Mouse (Mus musculus): ENCODE data around the gene Chn1. TPM values are rescaled to one million over a fixed set of nuclear protein-coding genes. Genes with fewer than 3 reads are reported as not detected.
A peak's percentile ranks its signal among the peaks of the same experiment; 100 is the strongest.

Chn1 gene
- polyA plus RNA-seq, 1 experiment from 2014 or later, result 17.7 TPM

- 87% methylated on average over 4 of the region's 4 CpGs for WGBS
- no peaks in the 10 kb centered on the region for H3K9me3 ChIP-seq
- no peak for DNase-seq (ENCODE audit: low spot score)
- no peak overlapping the region for H3K4me3 ChIP-seq
- H3K27ac ChIP-seq, result no peak overlapping the region
- H3K4me1 ChIP-seq, result peaks cover 12% of the 10 kb centered on the region
- H3K36me3 ChIP-seq, result no peaks in the 10 kb centered on the region
- no peaks in the 10 kb centered on the region for H3K27me3 ChIP-seq (ENCODE audit: insufficient read depth, poor library complexity, severe bottlenecking)
Observed at GRCm38 (mm10) chr2:73573556-73573955, 201.6 kb downstream of the Chn1 start.

GRCm38 (mm10) chr2:73572539-73573372, 202.4 kb downstream of the Chn1 start:
- WGBS, result 36% methylated on average over 23 of the region's 23 CpGs
- Histone ChIP-seq H3K27me3 (ENCODE audit: insufficient read depth, poor library complexity, severe bottlenecking) (peaks cover 7% of the 10 kb centered on the region; the same call in 1 of the 2 replicates), H3K4me3 (peak overlapping the region; percentile 42), H3K9me3 (no peaks in the 10 kb centered on the region), H3K36me3 (no peaks in the 10 kb centered on the region), H3K4me1 (peaks cover 12% of the 10 kb centered on the region), H3K27ac (no peak overlapping the region)
- peak; percentile 85 for DNase-seq (ENCODE audit: low spot score)

- Histone ChIP-seq H3K9me3 (no peaks in the 10 kb centered on the region), H3K36me3 (no peaks in the 10 kb centered on the region), H3K27ac (no peak overlapping the region), H3K4me3 (no peak overlapping the region), H3K4me1 (peaks cover 12% of the 10 kb centered on the region), H3K27me3 (ENCODE audit: insufficient read depth, poor library complexity, severe bottlenecking) (peaks cover 7% of the 10 kb centered on the region; the same call in 1 of the 2 replicates)
- no peak for DNase-seq (ENCODE audit: low spot score)
- WGBS, result 71% methylated on average over 6 of the region's 6 CpGs
Observed at GRCm38 (mm10) chr2:73571901-73572300, 203.2 kb downstream of the Chn1 start.

GRCm38 (mm10) chr2:73571304-73571703, 203.8 kb downstream of the Chn1 start:
- peaks cover 12% of the 10 kb centered on the region for H3K4me1 ChIP-seq
- no peak overlapping the region for H3K27ac ChIP-seq
- 91% methylated on average over 9 of the region's 9 CpGs for WGBS
- no peaks in the 10 kb centered on the region for H3K36me3 ChIP-seq
- no peak overlapping the region for H3K4me3 ChIP-seq
- peaks cover 7% of the 10 kb centered on the region; the same call in 1 of the 2 replicates for H3K27me3 ChIP-seq (ENCODE audit: insufficient read depth, poor library complexity, severe bottlenecking)
- no peak for DNase-seq (ENCODE audit: low spot score)
- no peaks in the 10 kb centered on the region for H3K9me3 ChIP-seq

GRCm38 (mm10) chr2:73566989-73567605, 208.0 kb downstream of the Chn1 start:
- Histone ChIP-seq H3K4me1 (no peaks in the 10 kb centered on the region), H3K36me3 (no peaks in the 10 kb centered on the region), H3K27me3 (ENCODE audit: insufficient read depth, poor library complexity, severe bottlenecking) (peaks cover 7% of the 10 kb centered on the region; the same call in 1 of the 2 replicates), H3K4me3 (peak overlapping the region; percentile 37; the same call in 1 of the 2 replicates), H3K27ac (no peak overlapping the region), H3K9me3 (no peaks in the 10 kb centered on the region)
- no peak for DNase-seq (ENCODE audit: low spot score)
- 20% methylated on average over 8 of the region's 8 CpGs for WGBS

GRCm38 (mm10) chr2:73566162-73566561, 209.0 kb downstream of the Chn1 start:
- Histone ChIP-seq H3K9me3 (no peaks in the 10 kb centered on the region), H3K36me3 (no peaks in the 10 kb centered on the region), H3K27ac (no peak overlapping the region), H3K4me3 (no peak overlapping the region), H3K27me3 (ENCODE audit: insufficient read depth, poor library complexity, severe bottlenecking) (peaks cover 7% of the 10 kb centered on the region; the same call in 1 of the 2 replicates), H3K4me1 (peaks cover 9% of the 10 kb centered on the region; the same call in 1 of the 2 replicates)
- 27% methylated on average over 7 of the region's 7 CpGs for WGBS
- DNase-seq (ENCODE audit: low spot score), result no peak

GRCm38 (mm10) chr2:73563690-73564089, 211.5 kb downstream of the Chn1 start:
- Histone ChIP-seq H3K36me3 (no peaks in the 10 kb centered on the region), H3K9me3 (no peaks in the 10 kb centered on the region), H3K27ac (no peak overlapping the region), H3K4me3 (no peak overlapping the region), H3K27me3 (ENCODE audit: insufficient read depth, poor library complexity, severe bottlenecking) (peaks cover 7% of the 10 kb centered on the region; the same call in 1 of the 2 replicates), H3K4me1 (peaks cover 14% of the 10 kb centered on the region; the same call in 1 of the 2 replicates)
- WGBS, result 61% methylated on average over 7 of the region's 7 CpGs
- no peak for DNase-seq (ENCODE audit: low spot score)

- Histone ChIP-seq H3K4me3 (no peak overlapping the region), H3K4me1 (peaks cover 14% of the 10 kb centered on the region; the same call in 1 of the 2 replicates), H3K27me3 (ENCODE audit: insufficient read depth, poor library complexity, severe bottlenecking) (no peaks in the 10 kb centered on the region), H3K27ac (no peak overlapping the region), H3K9me3 (no peaks in the 10 kb centered on the region), H3K36me3 (no peaks in the 10 kb centered on the region)
- no peak for DNase-seq (ENCODE audit: low spot score)
- 89% methylated on average over 9 of the region's 9 CpGs for WGBS
Observed at GRCm38 (mm10) chr2:73562656-73563055, 212.5 kb downstream of the Chn1 start.

- peaks cover 14% of the 10 kb centered on the region; the same call in 1 of the 2 replicates for H3K4me1 ChIP-seq
Observed at GRCm38 (mm10) chr2:73561665-73562063, 213.5 kb downstream of the Chn1 start.

GRCm38 (mm10) chr2:73560899-73561664, 214.1 kb downstream of the Chn1 start:
- H3K4me1 ChIP-seq, result peaks cover 14% of the 10 kb centered on the region; the same call in 1 of the 2 replicates

More at GRCm38 (mm10) chr2:73561665-73562063, 213.5 kb downstream of the Chn1 start:
- H3K4me3 ChIP-seq, result peak overlapping the region; percentile 60
- H3K27me3 ChIP-seq (ENCODE audit: insufficient read depth, poor library complexity, severe bottlenecking), result no peaks in the 10 kb centered on the region
- DNase-seq (ENCODE audit: low spot score), result no peak
- H3K36me3 ChIP-seq, result no peaks in the 10 kb centered on the region
- no peaks in the 10 kb centered on the region for H3K9me3 ChIP-seq
- WGBS, result 7% methylated on average over 8 of the region's 8 CpGs
- peak overlapping the region; percentile 8; the same call in 1 of the 2 replicates for H3K27ac ChIP-seq

More at GRCm38 (mm10) chr2:73560899-73561664, 214.1 kb downstream of the Chn1 start:
- 4% methylated on average over 18 of the region's 23 CpGs for WGBS
- DNase-seq (ENCODE audit: low spot score), result no peak
- peak overlapping the region; percentile 60 for H3K4me3 ChIP-seq
- H3K27ac ChIP-seq, result peak overlapping the region; percentile 8; the same call in 1 of the 2 replicates
- no peaks in the 10 kb centered on the region for H3K27me3 ChIP-seq (ENCODE audit: insufficient read depth, poor library complexity, severe bottlenecking)
- H3K9me3 ChIP-seq, result no peaks in the 10 kb centered on the region
- no peaks in the 10 kb centered on the region for H3K36me3 ChIP-seq

All from heart, embryonic 10.5 days (tissue).